Mouse (Mus musculus) splenic B cell, adult 2 months (primary cell): ENCODE measurements around the gene Bmp8b.

Experiments used
- DNase-seq: peaks from one replicate; pipeline ENCODE4 v3.0.0-alpha.2; 2011; ENCODE audit warnings: low read depth, low spot score
- H3K27me3 ChIP-seq: 2 replicates; pipeline ENCODE4 v1.6.1; 2012; ENCODE audit warnings: mild to moderate bottlenecking, low read length, moderate library complexity, mixed read lengths; ENCODE audit not compliant: control insufficient read depth, poor library complexity, insufficient read depth, severe bottlenecking
- H3K36me3 ChIP-seq: 2 replicates; pipeline ENCODE4 v1.6.1; 2012; ENCODE audit warnings: mild to moderate bottlenecking, low read length, moderate library complexity, mixed read lengths; ENCODE audit not compliant: control insufficient read depth, poor library complexity, insufficient read depth, severe bottlenecking

The Bmp8b gene

GRCm38 (mm10) chr4:123104651-123105450 lies at the start of gene Bmp8b:
Gene Bmp8b, plus strand, starts transcription at chr4:123105165.
- no peaks in the 10 kb centered on the region for H3K36me3 ChIP-seq
- no peak for DNase-seq
- H3K27me3 ChIP-seq = 0 out of 2 replicates have a peak, but pooled peaks cover 1% of the 10 kb centered on the region

GRCm38 (mm10) chr4:123056560-123057109 lies 48.3 kb upstream of the Bmp8b start:
- no peak for DNase-seq
- no peaks in the 10 kb centered on the region for H3K27me3 ChIP-seq

GRCm38 (mm10) chr4:123057957-123058356 lies 47.0 kb upstream of the Bmp8b start:
- DNase-seq = no peak
- Histone ChIP-seq H3K36me3 (peaks cover 2% of the 10 kb centered on the region), H3K27me3 (no peaks in the 10 kb centered on the region)

More at GRCm38 (mm10) chr4:123056560-123057109, 48.3 kb upstream of the Bmp8b start:
- H3K36me3 ChIP-seq = peaks cover 2% of the 10 kb centered on the region

- no peaks in the 10 kb centered on the region for H3K36me3 ChIP-seq
- no peaks in the 10 kb centered on the region for H3K27me3 ChIP-seq
- DNase-seq = no peak
These were observed 43.2 kb upstream of the Bmp8b start for GRCm38 (mm10) chr4:123061744-123062143.

GRCm38 (mm10) chr4:123068646-123069045 lies 36.3 kb upstream of the Bmp8b start:
- H3K27me3 ChIP-seq = no peaks in the 10 kb centered on the region
- no peaks in the 10 kb centered on the region for H3K36me3 ChIP-seq
- DNase-seq = no peak

- peak; percentile 65 for DNase-seq
- Histone ChIP-seq H3K36me3 (no peaks in the 10 kb centered on the region), H3K27me3 (no peaks in the 10 kb centered on the region)
These were observed 33.5 kb upstream of the Bmp8b start for GRCm38 (mm10) chr4:123071266-123071966.

- no peaks in the 10 kb centered on the region for H3K36me3 ChIP-seq
- no peaks in the 10 kb centered on the region for H3K27me3 ChIP-seq
- no peak for DNase-seq
These were observed 28.0 kb upstream of the Bmp8b start for GRCm38 (mm10) chr4:123076928-123077327.

GRCm38 (mm10) chr4:123078231-123078630 lies 26.7 kb upstream of the Bmp8b start:
- no peak for DNase-seq
- Histone ChIP-seq H3K36me3 (no peaks in the 10 kb centered on the region), H3K27me3 (no peaks in the 10 kb centered on the region)

- no peaks in the 10 kb centered on the region for H3K36me3 ChIP-seq
- no peaks in the 10 kb centered on the region for H3K27me3 ChIP-seq
- no peak for DNase-seq
These were observed 24.2 kb upstream of the Bmp8b start for GRCm38 (mm10) chr4:123080791-123081190.

- Histone ChIP-seq H3K36me3 (no peaks in the 10 kb centered on the region), H3K27me3 (no peaks in the 10 kb centered on the region)
- DNase-seq = peak; percentile 88
These were observed 22.4 kb upstream of the Bmp8b start for GRCm38 (mm10) chr4:123082283-123083163.

- Histone ChIP-seq H3K27me3 (no peaks in the 10 kb centered on the region), H3K36me3 (no peaks in the 10 kb centered on the region)
- no peak for DNase-seq
These were observed 21.6 kb upstream of the Bmp8b start for GRCm38 (mm10) chr4:123083323-123083902.

GRCm38 (mm10) chr4:123085290-123085689 lies 19.7 kb upstream of the Bmp8b start:
- DNase-seq = peak; percentile 50
- H3K36me3 ChIP-seq = no peaks in the 10 kb centered on the region
- H3K27me3 ChIP-seq = no peaks in the 10 kb centered on the region

GRCm38 (mm10) chr4:123086381-123086780 lies 18.6 kb upstream of the Bmp8b start:
- H3K27me3 ChIP-seq = no peaks in the 10 kb centered on the region
- no peaks in the 10 kb centered on the region for H3K36me3 ChIP-seq
- DNase-seq = peak; percentile 29

GRCm38 (mm10) chr4:123092621-123093020 lies 12.3 kb upstream of the Bmp8b start:
- 0 out of 2 replicates have a peak, but pooled peaks cover 1% of the 10 kb centered on the region for H3K27me3 ChIP-seq
- DNase-seq = no peak
- no peaks in the 10 kb centered on the region for H3K36me3 ChIP-seq
